Mouse (Mus musculus) liver, embryonic 11.5 days (tissue): ENCODE measurements at regions not wholly inside any gene's neighbourhood (a gene's known extent, or its start where the extent isn't known, plus 50 kb on each side); places are given as distances from the start of the nearest gene placed in this dataset.

Experiments
- ATAC-seq: fragments of 200-750 bp; cut with Nextera tagmentation; replicated peaks from 2 replicates; pipeline ENCODE4 v1.8.0; 2017; ENCODE audit warnings: moderate number of reproducible peaks, mild to moderate bottlenecking, moderate TSS enrichment, moderate library complexity; ENCODE audit not compliant: low FRiP score
- DNase-seq: peaks from one replicate; pipeline ENCODE4 v3.0.0-alpha.2; 2017; ENCODE audit warnings: low spot score
- H3K27ac ChIP-seq: fragments of 300-500 bp; sonication (generic); 2 replicates; pipeline ENCODE4 v1.5.1; 2014; ENCODE audit warnings: mild to moderate bottlenecking, low read depth, low read length, control low read depth
- H3K27me3 ChIP-seq: fragments of 300-500 bp; sonication (generic); replicated peaks from 2 replicates; pipeline ENCODE4 v1.6.1; 2014; ENCODE audit warnings: low read length, mixed read lengths; ENCODE audit not compliant: control insufficient read depth, insufficient read depth
- H3K36me3 ChIP-seq: fragments of 300-500 bp; sonication (generic); 2 replicates; pipeline ENCODE4 v1.6.1; 2014; ENCODE audit warnings: mild to moderate bottlenecking, low read length, moderate library complexity, mixed read lengths; ENCODE audit not compliant: control insufficient read depth, insufficient read depth
- H3K4me1 ChIP-seq: fragments of 300-500 bp; sonication (generic); replicated peaks from 2 replicates; pipeline ENCODE4 v1.6.1; 2014; ENCODE audit warnings: low read length, mixed read lengths; ENCODE audit not compliant: control insufficient read depth, insufficient read depth
- H3K4me2 ChIP-seq: fragments of 300-500 bp; sonication (generic); 2 replicates; pipeline ENCODE4 v1.6.1; 2014; ENCODE audit warnings: mild to moderate bottlenecking, control low read depth, moderate library complexity
- H3K4me3 ChIP-seq: fragments of 300-500 bp; sonication (generic); 2 replicates; pipeline ENCODE4 v1.5.1; 2014; ENCODE audit warnings: low read depth, low read length, control low read depth
- H3K9ac ChIP-seq: fragments of 300-500 bp; sonication (generic); 2 replicates; pipeline ENCODE4 v1.6.1; 2014; ENCODE audit warnings: low read depth, low read length, control low read depth
- H3K9me3 ChIP-seq: fragments of 300-500 bp; sonication (generic); 2 replicates; pipeline ENCODE4 v1.6.1; 2016; ENCODE audit warnings: low read length, inconsistent platforms, mixed read lengths; ENCODE audit not compliant: control insufficient read depth
- WGBS: fragments of 180-500 bp; shearing (Covaris S2); extraction: QIAGEN DNeasy Blood & Tissue Kit; methylation state at CpG from one replicate; pipeline ENCODE4 v1.1.7; 2014; 5-methylcytosine and 5-hydroxymethylcytosine counted together

DNA sequence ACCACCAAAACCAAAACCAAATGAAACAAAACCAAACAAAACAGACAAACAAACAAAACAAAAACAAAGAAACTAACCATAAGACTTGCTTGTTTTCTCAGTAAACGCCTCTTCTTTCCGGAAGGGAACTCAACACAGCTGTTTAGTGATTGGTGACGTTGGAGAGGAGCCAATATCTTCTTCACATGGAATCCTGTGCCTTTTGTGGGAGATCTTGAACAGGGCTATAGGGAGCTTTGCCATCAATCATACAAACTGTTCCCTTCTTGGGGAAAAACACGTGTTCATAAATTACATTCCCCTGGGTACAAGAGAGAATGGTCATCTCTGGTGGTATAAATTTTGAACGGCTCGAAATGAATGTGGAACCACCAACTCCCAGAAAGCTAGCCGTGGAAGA lies 1426.7 kb downstream of the Slc22a22 start:
- Histone ChIP-seq H3K4me3 (no peak overlapping the region), H3K27ac (no peak overlapping the region), H3K4me1 (no peaks in the 10 kb centered on the region), H3K4me2 (no peak overlapping the region), H3K9me3 (no peaks in the 10 kb centered on the region), H3K36me3 (no peaks in the 10 kb centered on the region), H3K9ac (no peak overlapping the region), H3K27me3 (no peaks in the 10 kb centered on the region)
- ATAC-seq = no peak
- WGBS = 75% methylated on average over 7 of the region's 7 CpGs
- no peak for DNase-seq

DNA sequence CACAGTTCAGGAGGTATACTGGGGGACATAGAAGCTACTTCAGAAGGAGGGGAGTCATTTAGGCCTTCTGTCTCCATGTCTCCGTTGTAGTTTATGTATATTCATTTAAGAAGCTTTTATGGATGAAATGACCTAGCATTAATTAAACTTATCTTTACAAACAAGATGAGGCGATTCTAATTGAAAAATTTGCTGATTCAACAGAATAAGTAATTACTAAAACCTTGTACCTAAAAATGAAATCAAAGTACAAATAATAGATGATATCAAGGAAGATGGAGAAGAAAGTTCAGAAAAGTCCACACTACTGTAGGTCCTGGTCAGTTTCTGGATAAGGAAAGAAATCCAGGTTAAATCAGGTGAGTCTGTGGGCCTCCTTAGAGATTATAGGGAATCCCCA lies 1429.6 kb downstream of the Slc22a22 start:
- H3K36me3 ChIP-seq = no peaks in the 10 kb centered on the region
- H3K9me3 ChIP-seq = no peaks in the 10 kb centered on the region
- no peaks in the 10 kb centered on the region for H3K27me3 ChIP-seq
- H3K4me3 ChIP-seq = no peak overlapping the region
- no peaks in the 10 kb centered on the region for H3K4me1 ChIP-seq
- DNase-seq (no peak), ATAC-seq (no peak)
- no peak overlapping the region for H3K9ac ChIP-seq
- H3K27ac ChIP-seq = no peak overlapping the region
- 76% methylated on average over 2 of the region's 2 CpGs for WGBS
- no peak overlapping the region for H3K4me2 ChIP-seq

DNA sequence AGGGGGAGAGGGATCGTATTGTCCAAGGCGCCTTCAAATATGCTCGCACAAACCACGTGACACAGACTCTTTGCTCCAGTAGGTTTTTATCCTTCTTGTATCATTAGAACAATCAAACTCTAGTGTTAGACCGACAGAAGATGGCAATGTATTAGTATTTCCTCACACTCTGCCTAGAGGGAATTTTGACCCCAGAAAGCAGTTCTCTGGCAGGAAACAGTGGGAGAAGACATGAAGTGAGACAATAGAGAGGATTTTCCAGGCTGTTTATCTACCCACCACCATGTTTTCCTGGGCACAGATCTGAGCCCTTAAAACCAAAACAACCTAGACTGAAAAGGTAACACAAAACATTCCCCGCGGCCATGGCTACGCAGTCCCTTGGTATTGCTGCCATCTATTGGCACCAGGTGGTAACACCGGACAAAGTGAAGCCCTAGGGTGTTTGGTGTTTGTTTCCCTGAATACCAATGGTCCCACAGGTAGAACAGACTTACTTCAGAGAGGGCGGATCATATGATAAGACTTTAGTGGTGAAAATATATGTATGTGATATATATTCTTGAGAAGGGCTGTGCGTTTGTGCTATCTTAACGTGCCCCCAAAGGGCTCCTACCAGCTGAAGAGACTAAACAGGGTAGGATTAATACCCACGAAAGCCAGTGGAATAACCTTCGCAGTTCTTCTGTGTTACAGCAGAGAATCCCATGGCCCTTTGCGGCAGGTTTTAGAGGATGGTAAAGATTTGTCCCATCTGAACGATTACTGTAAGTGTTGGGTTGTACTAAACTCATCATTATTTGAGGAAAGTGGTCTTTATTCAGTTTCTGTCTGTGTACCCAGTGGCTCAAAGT lies 1430.5 kb downstream of the Slc22a22 start:
- Histone ChIP-seq H3K36me3 (no peaks in the 10 kb centered on the region), H3K27ac (no peak overlapping the region), H3K9ac (no peak overlapping the region), H3K9me3 (no peaks in the 10 kb centered on the region), H3K4me3 (no peak overlapping the region), H3K4me1 (no peaks in the 10 kb centered on the region), H3K27me3 (no peaks in the 10 kb centered on the region), H3K4me2 (peak overlapping the region; percentile 54)
- 31% methylated on average over 16 of the region's 16 CpGs for WGBS
- DNase-seq (peak; percentile 54), ATAC-seq (peak; percentile 67)

DNA sequence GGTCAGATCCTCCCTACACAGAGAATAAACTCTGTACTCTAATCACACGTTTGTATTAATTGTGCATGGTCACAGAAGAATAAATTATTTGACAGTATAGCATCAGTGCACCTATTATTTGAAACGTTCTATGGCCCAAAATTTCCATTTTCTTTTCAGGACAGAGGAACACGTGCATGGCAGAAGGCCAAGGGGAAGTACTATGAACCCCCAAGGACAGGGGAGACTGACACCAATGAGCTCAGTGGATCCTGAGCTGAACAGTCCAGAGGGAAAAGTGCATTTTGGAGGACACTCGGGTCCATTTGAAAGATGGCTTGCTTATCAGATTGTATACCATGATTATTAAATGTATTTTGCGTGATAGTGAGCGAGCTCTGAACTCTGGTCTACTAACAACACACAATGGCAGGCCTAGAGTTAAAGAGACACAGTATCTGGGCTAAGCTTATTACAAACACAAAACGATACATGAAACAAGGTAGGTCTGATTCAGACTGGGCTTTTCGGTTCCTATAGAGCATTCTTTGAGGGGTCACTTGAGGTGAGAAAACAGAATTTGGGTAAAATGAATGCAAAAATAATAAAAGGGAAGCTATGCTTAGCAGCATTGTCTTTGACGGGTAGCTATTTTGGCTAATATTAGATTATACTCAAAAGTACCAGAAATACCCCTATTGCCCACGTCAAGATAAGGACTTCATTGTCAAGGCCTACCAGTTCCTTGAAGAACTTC lies 1431.7 kb downstream of the Slc22a22 start:
- H3K9ac ChIP-seq = no peak overlapping the region
- ATAC-seq = no peak
- no peaks in the 10 kb centered on the region for H3K36me3 ChIP-seq
- H3K9me3 ChIP-seq = no peaks in the 10 kb centered on the region
- no peak overlapping the region for H3K4me3 ChIP-seq
- H3K4me2 ChIP-seq = no peak overlapping the region
- no peak for DNase-seq
- H3K4me1 ChIP-seq = no peaks in the 10 kb centered on the region
- H3K27me3 ChIP-seq = no peaks in the 10 kb centered on the region
- no peak overlapping the region for H3K27ac ChIP-seq
- WGBS = 77% methylated on average over 10 of the region's 10 CpGs

DNA sequence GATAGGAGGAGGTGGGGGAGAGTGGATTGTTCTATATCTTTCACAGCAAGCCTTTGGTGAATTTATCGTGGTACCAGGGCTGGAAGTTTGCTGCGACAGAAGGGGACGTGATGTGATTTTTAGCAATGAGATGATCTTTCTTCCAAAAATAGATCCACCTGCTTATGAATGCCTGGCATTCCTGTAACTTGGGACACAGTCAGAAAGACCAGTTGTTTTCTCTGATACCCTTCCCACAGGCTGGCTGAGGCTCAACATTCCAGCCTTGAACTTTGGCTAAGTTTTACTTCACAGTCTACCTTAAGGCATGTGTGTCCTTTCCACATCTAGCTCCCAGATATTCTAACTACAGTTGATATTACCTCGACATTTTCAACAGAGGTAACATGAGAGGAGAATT lies 1434.1 kb downstream of the Slc22a22 start:
- H3K9me3 ChIP-seq = no peaks in the 10 kb centered on the region
- no peak overlapping the region for H3K4me3 ChIP-seq
- H3K4me2 ChIP-seq = no peak overlapping the region
- no peaks in the 10 kb centered on the region for H3K4me1 ChIP-seq
- DNase-seq (no peak), ATAC-seq (no peak)
- no peaks in the 10 kb centered on the region for H3K27me3 ChIP-seq
- H3K9ac ChIP-seq = no peak overlapping the region
- WGBS = 79% methylated on average over 4 of the region's 4 CpGs
- H3K27ac ChIP-seq = no peak overlapping the region
- H3K36me3 ChIP-seq = no peaks in the 10 kb centered on the region

- H3K36me3 ChIP-seq = no peaks in the 10 kb centered on the region
- no peak for DNase-seq
- no peaks in the 10 kb centered on the region for H3K9me3 ChIP-seq
- H3K4me2 ChIP-seq = no peak overlapping the region
- H3K27ac ChIP-seq = no peak overlapping the region
- H3K4me3 ChIP-seq = no peak overlapping the region
- no peak overlapping the region for H3K9ac ChIP-seq
- no peaks in the 10 kb centered on the region for H3K27me3 ChIP-seq
- no peaks in the 10 kb centered on the region for H3K4me1 ChIP-seq
- ATAC-seq = no peak
These were observed 1435.0 kb downstream of the Slc22a22 start for GRCm38 (mm10) chr15:56042449-56042848.

GRCm38 (mm10) chr15:56030007-56030406 lies 1447.4 kb downstream of the Slc22a22 start:
- H3K9ac ChIP-seq = no peak overlapping the region
- no peak overlapping the region for H3K27ac ChIP-seq
- no peak overlapping the region for H3K4me2 ChIP-seq
- ATAC-seq (no peak), DNase-seq (no peak)
- 50% methylated on average over 2 of the region's 2 CpGs for WGBS
- no peaks in the 10 kb centered on the region for H3K27me3 ChIP-seq
- no peak overlapping the region for H3K4me3 ChIP-seq
- H3K36me3 ChIP-seq = no peaks in the 10 kb centered on the region
- no peaks in the 10 kb centered on the region for H3K4me1 ChIP-seq
- peaks cover 7% of the 10 kb centered on the region; the same call in 1 of the 2 replicates for H3K9me3 ChIP-seq

DNA sequence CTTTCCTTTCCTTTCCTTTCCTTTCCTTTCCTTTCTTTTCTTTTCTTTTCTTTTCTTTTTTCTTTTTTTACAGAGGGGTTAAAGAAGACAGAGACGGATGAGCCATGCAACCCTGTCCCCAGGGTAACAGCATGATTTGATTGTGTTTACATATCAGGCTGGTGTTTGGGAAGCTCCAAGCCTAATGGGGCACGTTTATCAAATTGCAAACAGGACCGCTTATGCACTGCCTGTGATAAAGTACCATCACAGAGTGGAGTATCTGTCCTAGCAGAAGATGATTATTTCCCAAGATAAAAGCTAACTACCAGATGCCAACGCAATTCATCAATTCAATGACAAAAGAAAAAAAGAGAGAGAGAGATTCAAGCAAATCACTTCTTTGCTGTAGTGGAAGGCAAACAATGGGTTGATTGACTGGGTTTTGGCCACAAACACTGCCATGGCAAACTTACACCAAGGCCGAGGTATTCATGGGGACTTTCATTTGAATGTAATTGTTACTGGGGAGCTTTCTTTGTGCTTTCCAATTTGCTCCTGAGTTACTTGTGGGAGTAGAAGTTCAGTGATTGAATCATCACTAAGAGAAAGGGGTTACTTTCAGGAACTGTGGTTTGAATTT lies 1450.1 kb downstream of the Slc22a22 start:
- Histone ChIP-seq H3K9ac (no peak overlapping the region), H3K9me3 (no peaks in the 10 kb centered on the region), H3K27me3 (no peaks in the 10 kb centered on the region), H3K36me3 (no peaks in the 10 kb centered on the region), H3K4me1 (no peaks in the 10 kb centered on the region), H3K27ac (no peak overlapping the region), H3K4me3 (no peak overlapping the region), H3K4me2 (no peak overlapping the region)
- WGBS = 35% methylated on average over 5 of the region's 5 CpGs
- DNase-seq (no peak), ATAC-seq (no peak)
